Mouse (Mus musculus): ENCODE measurements around the gene Gdf15. TPM values are rescaled to one million over a fixed set of nuclear protein-coding genes. Genes with fewer than 3 reads are reported as not detected.
"Not testable (repeated sequence)": the region's sequence is repeated elsewhere in the genome, so short reads cannot be mapped to it uniquely, and the experiment has no call there.

Gene Gdf15
- total RNA-seq, 4 experiments from 2014 or later: 1.8 to 3.5 (median 3.0) TPM

- no peak for DNase-seq
Observed at GRCm38 (mm10) chr8:70605871-70606779, 26.1 kb downstream of the Gdf15 start.

GRCm38 (mm10) chr8:70604558-70604957 lies 27.7 kb downstream of the Gdf15 start:
- no peak for DNase-seq

- no peak for DNase-seq
Observed at GRCm38 (mm10) chr8:70602139-70602811, 30.0 kb downstream of the Gdf15 start.

- peak; percentile 91 for DNase-seq
Observed at GRCm38 (mm10) chr8:70601271-70601649, 31.0 kb downstream of the Gdf15 start.

GRCm38 (mm10) chr8:70600473-70601270 lies 31.6 kb downstream of the Gdf15 start:
- no peak for DNase-seq

GRCm38 (mm10) chr8:70599507-70600290 lies 32.6 kb downstream of the Gdf15 start:
- DNase-seq: no peak

- DNase-seq: no peak
Observed at GRCm38 (mm10) chr8:70598722-70599121, 33.5 kb downstream of the Gdf15 start.

GRCm38 (mm10) chr8:70598283-70598682 lies 34.0 kb downstream of the Gdf15 start:
- no peak for DNase-seq

- DNase-seq: no peak
Observed at GRCm38 (mm10) chr8:70597417-70598272, 34.6 kb downstream of the Gdf15 start.

GRCm38 (mm10) chr8:70596775-70597416 lies 35.4 kb downstream of the Gdf15 start:
- DNase-seq: no peak

GRCm38 (mm10) chr8:70596216-70596615 lies 36.0 kb downstream of the Gdf15 start:
- no peak for DNase-seq

- no peak for DNase-seq
Observed at GRCm38 (mm10) chr8:70595811-70596210, 36.4 kb downstream of the Gdf15 start.

- no peak for DNase-seq
Observed at GRCm38 (mm10) chr8:70594621-70595564, 37.4 kb downstream of the Gdf15 start.

GRCm38 (mm10) chr8:70593961-70594609 lies 38.2 kb downstream of the Gdf15 start, which contains the start of gene Isyna1:
Isyna1 (plus strand) TSS chr8:70594373.
- DNase-seq: peak; percentile 94

- peak; percentile 74 for DNase-seq
Observed at GRCm38 (mm10) chr8:70593173-70593572, 39.1 kb downstream of the Gdf15 start.

- DNase-seq: no peak
Observed at GRCm38 (mm10) chr8:70591569-70591968, 40.7 kb downstream of the Gdf15 start.

GRCm38 (mm10) chr8:70587955-70588354 lies 44.3 kb downstream of the Gdf15 start:
- not testable (repeated sequence) for DNase-seq

GRCm38 (mm10) chr8:70585258-70585652 lies 47.0 kb downstream of the Gdf15 start:
- no peak for DNase-seq
